Mouse (Mus musculus) telencephalon, adult 2 months (tissue): ENCODE results near the gene Pea15a.

Experiments used
- DNase-seq: peaks from one replicate; pipeline ENCODE4 v3.0.0-alpha.2; 2011; ENCODE audit warnings: low read depth, low spot score

Pea15a gene

DNA sequence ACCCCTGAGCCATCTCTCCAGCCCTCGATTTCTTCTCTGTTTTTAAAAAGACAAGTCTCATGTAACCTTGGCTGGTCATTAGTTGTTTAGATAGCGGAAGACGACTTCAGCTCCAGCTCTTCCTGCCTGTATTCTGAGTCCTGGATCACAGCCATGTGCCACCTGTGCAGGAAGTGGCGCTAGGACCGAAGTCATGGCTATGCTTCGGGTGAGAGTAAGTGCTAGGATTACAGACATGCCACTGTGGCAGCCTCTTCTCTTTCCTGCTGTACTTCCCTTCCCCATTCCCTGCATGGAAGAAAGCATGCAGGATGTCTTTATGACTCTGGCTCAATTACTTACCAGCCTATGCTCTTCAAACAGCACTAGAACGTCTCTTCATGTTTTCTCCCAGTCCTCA is 27.5 kb downstream of the Pea15a start:
- no peak for DNase-seq

DNA sequence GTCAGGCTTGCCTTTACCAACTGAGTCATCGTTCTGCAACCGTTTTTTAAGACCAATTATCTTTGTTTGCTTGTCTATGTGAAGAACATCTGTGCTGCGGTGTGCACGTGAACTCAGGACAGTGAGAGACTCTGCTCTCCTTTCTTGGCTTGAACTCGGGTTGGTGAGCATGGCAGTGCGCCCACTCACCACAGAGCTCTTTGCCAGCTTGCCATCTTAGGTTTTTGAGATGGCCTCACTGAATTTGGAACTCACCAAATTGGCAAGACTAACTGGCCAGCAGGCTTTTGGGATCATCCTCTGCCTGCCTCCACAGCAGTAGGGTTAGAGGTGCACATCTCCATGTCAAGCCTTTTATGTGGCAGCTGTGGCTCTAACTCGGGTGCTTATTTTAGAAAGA is 28.8 kb downstream of the Pea15a start:
- DNase-seq, result no peak

DNA sequence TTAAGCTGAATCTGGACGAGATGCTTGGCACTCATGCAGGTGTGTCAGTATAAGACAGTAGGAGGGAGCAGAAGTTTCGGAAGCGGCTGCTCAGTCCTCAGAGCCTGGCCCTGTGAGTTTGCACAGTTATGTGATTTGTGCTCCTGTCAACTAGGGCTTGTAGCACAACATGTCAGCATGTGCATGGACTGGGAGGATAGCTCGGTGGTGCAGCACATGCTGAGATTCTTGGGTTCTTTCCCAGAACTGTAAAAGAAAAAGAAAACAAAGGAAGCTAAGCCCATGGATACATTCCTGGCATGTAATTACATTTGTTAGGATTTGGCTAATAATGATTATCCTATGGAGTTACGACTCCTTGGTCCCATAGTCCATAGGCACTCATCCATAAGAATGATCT is 33.4 kb downstream of the Pea15a start:
- no peak for DNase-seq

DNA sequence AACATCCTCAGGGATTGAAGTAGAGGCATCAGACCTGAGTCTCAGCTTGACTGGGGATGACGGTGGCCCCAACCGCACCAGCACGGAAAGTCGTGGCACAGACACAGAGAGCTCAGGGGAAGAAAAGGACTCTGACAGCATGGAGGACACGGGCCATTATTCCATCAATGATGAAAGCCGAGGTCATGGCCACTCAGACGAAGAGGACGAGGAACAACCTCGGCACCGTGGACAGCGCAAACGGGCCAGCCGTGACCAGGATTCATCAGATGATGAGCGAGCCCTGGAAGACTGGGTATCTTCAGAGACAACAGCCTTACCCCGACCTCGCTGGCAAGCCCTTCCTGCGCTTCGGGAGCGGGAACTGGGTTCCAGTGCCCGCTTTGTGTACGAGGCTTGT is 34.2 kb downstream of the Pea15a start:
- DNase-seq, result no peak

DNA sequence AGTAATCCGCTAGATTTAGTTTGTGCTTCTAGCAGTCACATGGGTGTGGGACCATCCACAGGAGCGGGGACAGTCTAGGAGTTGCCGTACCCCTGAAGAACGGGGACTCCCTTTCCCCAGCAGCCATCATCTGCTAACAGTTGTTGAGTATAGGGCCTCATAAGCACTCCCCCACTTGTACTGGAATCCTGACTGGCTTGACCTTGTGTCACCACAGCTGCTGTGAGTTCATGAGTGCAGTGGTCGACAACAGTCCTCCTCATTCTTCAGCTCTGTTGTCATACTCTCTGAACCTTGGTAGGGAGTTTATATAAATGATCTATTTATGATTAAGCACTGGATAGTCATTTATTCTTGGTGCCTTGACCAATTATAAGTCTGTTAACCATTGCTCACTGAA is 36.8 kb downstream of the Pea15a start:
- DNase-seq, result no peak

DNA sequence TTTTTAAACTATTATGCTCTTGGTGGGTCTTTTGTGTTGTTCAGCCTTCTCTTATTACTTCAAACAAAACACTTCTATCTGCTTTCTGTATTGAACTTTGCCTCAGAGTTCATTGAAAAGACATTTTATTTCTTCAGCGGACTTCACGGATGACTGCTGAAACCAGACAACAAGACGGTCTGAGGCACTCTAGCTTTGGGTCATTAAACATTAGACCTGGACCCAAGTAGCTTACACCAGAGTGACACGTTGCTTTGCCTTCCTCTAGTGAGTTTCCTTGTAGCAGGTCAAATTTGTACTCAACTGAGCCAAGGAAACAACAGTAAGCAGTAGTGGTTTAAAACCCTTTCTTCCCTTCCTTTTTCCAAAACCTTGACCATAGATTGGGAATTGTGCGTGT is 38.7 kb downstream of the Pea15a start:
- no peak for DNase-seq

DNA sequence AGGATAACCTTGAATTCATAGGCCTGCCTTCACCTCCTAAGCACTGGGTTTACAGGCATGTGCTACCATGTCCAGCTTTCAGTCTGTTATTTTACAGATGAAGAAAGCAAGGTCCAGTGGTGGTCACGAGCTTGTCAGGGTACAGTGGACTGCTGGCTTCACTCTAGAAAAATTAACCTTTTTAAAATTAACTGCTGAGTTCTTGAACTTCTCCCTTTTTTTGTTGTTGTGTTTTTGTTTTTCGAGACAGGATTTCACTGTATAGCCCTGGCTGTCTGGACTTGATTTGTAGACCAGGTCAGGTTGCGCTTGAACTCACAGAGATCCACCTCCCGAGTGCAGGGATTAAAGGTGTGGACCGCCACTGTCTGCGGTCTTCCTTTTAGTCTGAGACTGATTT is 43.6 kb downstream of the Pea15a start:
- no peak for DNase-seq

DNA sequence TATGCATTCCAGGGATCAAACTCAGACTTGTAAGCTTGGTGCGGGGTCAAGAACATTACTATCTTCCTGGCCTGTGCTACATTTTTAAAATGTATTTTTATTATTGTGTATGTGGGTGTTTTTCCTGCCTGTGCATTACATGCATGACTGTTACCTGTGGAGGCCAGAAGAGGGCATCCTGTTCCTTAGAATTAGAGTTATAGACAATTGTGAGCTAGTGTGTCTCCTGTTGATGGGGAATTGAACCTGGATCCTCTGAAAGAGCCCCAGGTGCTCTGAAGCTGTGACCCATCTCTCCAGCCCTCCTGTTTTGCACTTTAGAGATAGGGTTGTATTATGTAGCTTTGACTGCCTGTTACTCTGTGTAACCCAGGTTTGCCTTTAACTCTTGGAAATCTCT is 44.6 kb downstream of the Pea15a start:
- DNase-seq, result no peak

DNA sequence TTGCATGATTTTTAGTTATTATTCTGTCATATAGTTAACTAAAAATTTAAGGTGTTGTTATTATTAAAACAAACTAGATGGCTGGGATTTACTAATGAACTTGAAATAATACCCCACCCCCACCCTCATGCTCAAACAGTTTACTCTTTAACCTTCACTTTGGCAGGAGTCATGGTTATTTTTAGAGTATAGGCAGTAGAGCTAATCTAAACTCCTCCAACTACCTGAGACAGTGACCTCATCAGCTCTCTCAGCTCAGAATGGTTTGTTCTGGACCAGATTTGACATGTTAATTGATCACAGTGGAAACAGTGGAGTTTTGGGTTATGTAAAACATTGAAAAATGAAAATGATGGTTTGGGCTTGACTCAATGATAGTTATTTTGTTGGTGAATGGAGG is 46.1 kb downstream of the Pea15a start:
- no peak for DNase-seq

DNA sequence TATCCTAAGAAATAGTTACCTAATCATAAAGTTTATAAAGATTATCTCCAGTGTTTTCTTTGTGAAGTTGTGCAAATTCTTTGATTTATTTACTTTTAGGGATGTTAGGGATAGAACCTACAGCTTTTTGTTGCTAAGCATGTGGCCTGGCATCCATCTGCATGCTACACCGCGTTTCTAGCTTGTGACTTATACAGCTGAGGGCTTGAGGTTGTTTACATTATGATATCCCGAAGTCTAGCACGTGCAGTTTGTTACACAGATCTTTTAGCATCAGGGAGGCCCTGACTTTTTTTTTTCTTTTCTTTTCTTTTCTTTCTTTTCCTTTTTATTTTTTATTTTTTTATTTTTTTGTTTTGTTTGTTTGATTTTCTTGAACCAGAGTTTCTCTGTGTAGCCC is 46.6 kb downstream of the Pea15a start:
- DNase-seq, result no peak

DNA sequence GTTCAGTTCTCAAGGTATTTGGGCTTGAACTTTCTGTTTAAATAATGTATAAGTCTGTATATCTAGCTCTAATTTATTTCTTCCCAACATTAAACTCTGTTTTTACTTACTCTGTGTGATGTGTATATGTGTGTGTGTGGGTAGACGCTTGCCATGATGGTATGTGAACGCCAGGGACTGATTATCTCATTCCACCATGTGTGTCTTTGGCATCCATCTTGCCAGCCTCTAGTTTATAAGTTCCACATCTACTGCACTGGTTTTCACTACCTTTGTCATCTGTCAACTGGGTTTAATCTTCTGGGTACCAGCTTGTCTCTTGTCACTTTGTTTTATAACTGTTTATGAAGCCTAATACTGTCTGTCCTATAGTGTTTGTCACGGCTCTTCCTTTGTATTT is 51.1 kb downstream of the Pea15a start:
- no peak for DNase-seq

DNA sequence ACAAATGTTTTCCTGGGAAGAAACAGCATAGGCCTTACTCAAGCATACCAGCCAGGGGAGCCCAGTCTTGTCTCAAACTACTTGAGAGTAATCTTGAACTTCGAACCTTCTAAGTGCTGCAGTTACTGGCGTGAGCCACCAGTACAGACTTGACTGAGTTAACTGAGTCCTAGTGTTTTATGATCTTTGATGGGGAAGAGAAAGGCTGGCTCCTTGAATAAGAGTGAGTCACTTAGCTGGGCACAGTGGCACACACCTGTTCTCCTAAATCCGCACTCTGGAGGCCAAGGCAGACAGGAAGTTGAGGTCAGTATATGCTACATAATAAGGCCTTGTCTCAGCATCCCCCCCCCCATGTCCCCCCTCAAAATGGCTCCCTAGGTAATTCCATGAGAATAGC is 52.1 kb downstream of the Pea15a start:
- DNase-seq, result no peak

DNA sequence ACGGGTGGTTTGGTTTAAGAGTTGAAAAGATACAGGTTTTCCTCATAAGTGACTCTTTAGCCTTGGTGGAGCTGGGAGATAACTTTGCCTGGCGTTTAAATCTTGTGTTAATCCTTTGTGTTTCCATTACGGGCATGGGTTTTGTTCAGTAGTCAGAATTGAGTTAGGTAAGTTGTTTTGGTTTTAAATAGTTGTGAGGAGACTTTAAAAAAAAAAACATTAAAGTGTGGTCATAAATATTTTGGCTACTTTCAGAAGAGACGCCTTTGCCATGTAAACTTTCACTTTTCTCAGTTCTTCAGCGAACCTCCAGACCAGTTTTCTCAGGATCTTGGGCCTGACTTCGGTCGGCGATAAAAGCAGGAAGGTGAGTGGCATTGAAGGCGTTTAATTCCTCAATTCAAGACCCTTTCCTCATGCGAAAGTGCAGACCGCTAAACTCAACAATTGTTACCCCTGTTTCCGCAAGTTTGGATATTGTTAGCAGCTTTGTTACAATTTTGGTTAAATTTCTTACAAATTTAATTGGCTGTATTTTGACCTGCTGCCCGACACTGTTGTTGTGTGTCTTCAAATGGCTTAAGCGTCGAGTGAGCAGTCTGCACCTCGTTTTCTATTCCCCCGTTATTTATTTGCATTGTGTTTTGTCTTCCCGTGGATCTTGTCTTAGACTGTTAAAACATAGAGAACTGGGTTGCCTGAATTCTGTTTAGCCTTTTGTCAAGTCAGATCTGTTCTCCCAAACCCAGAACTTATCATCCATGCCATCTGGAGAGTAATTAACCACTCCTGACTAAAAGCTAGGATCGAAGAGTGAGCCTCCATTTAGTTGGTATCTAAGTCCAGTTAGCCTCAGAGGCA is 57.4 kb downstream of the Pea15a start:
- DNase-seq, result no peak

DNA sequence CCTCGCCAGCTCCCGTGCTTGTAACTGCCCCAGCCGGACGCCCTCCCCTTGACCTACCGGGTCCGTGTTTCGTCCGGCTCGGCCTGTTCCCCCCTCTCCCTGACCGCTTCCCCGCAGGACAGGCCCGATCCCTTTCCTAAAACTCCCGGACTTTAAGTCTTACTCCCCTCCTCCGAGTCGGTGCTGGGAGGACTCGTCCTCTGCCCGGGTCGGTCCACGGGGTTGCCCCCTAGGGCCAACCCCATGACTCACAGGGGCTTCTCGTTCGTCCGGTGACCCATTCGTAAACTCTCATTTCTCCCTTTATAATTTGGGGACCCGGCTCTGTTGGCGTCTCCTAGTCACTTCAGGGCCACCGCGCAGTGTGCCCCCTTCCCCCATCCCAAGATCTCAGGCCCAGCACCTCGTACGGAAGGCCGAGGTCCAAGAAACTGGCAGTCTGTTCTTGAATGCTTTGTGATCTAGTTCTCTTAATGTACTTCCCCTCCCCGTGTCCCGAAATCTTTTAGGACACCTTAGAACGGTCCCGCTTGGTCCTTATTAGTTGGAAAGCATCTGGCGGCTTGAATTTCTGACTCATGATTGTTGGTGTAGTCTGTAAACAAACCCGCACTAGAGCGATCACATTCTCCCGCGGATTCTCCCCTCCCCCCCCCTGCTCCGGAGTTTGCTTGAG is 58.2 kb downstream of the Pea15a start:
- DNase-seq, result no peak

DNA sequence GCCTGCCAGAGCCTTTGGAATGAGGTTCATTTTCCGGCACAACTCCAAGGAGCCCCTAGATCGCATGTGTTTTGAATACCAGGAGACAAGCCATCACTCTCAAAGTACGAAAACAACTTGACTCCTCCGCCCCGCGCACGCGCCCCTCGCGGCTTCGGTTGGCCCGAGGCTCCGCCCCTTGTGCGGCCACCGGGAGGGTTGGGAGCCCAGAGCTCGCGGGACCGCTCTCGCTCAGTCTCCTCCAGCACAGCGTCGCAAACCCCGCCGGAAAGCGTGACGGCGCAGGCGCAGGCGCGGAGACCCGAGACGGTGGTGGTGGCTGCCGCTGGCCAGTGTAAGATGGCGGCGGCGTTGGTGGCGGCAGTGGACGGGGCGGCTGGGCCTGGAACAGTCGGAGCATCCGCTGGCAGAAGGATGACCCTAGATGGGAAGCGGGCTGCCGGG is 58.7 kb downstream of the Pea15a start, which contains the start of gene Dcaf8:
Gene Dcaf8, plus strand, starts transcription at position 250 of the 444 bp plus-strand sequence.
- DNase-seq, result peak; percentile 92
